Mouse (Mus musculus) left cerebral cortex, adult 2 months (tissue): ENCODE results near the gene A730049H05Rik. TPM values are rescaled to one million over a fixed set of nuclear protein-coding genes. Genes with fewer than 3 reads are reported as not detected.

Experiments used
- DNase-seq, 2 experiments: peaks; one replicate each; pipeline ENCODE4 v3.0.0; 2021 to 2022; ENCODE audit warnings: low spot score in 2 of 2, mixed read lengths in 1 of 2; ENCODE audit errors: extremely low spot score in 1 of 2
- H3K27ac ChIP-seq: fragments of 200-600 bp; 2 replicates; pipeline ENCODE4 v1.8.1; 2022
- H3K4me3 ChIP-seq: fragments of 200-600 bp; 2 replicates; pipeline ENCODE4 v1.8.1; 2022
- CTCF ChIP-seq: fragments of 200-600 bp; IDR thresholded peaks from 2 replicates; pipeline ENCODE4 v1.8.1; 2022; ENCODE audit warnings: antibody characterized with exemption, mild to moderate bottlenecking, moderate library complexity
- intact Hi-C: fragments of 180-260 bp; cut with DNase I; formaldehyde crosslinking; loops from one replicate; pipeline ENCODE4 v1.15.1; 2025
- total RNA-seq, 2 experiments: library from RNA; stranded (reverse); gene quantifications; 2 replicates each; pipeline ENCODE4 v1.2.3; 2021

Gene A730049H05Rik
- total RNA-seq, 2 experiments from 2014 or later: 0.14 to 0.16 TPM

GRCm38 (mm10) chr6:92869582-92870219, 53.4 kb downstream of the A730049H05Rik start:
- Histone ChIP-seq H3K27ac (peak overlapping the region; percentile 64), H3K4me3 (no peak overlapping the region)
- intact Hi-C loops: no loop called here
- no peak for DNase-seq
- no peak for TF ChIP-seq CTCF

GRCm38 (mm10) chr6:92871813-92872212, 55.5 kb downstream of the A730049H05Rik start:
- intact Hi-C loops: no loop called here
- no peak for TF ChIP-seq CTCF

GRCm38 (mm10) chr6:92872766-92873165, 56.5 kb downstream of the A730049H05Rik start:
- intact Hi-C loops: no loop called here
- no peak for TF ChIP-seq CTCF

More at GRCm38 (mm10) chr6:92871813-92872212, 55.5 kb downstream of the A730049H05Rik start:
- H3K27ac ChIP-seq: no peak overlapping the region
- no peak overlapping the region for H3K4me3 ChIP-seq
- DNase-seq: no peak

DNA sequence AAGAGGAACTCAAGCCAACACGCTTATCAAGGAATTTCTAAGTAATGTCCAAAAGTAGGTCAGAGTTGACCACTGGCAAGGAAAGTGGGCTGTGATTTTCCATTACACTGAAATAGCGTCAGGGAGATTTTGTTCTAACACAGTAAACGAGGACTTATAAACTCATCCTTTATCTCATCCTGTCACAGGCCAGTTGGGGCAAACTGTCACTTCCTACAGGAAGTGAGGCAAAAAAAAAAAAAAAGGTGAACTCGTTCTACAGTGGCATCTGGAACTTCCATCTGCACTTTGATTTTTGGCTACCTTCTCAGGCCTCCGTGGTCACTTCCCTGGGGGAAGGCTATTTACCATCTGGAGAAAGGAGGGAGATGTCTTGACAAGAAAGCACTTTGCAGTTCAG, 58.6 kb downstream of the A730049H05Rik start:
- Histone ChIP-seq H3K27ac (no peak overlapping the region), H3K4me3 (no peak overlapping the region)
- DNase-seq: no peak
- intact Hi-C loops: no loop called here
- TF ChIP-seq CTCF: no peak

More at GRCm38 (mm10) chr6:92872766-92873165, 56.5 kb downstream of the A730049H05Rik start:
- H3K4me3 ChIP-seq: no peak overlapping the region
- DNase-seq: no peak
- H3K27ac ChIP-seq: no peak overlapping the region

- TF ChIP-seq CTCF: no peak
- Histone ChIP-seq H3K27ac (no peak overlapping the region), H3K4me3 (no peak overlapping the region)
- intact Hi-C loops: no loop called here
- DNase-seq: no peak
Observed at GRCm38 (mm10) chr6:92875340-92875739, 59.1 kb downstream of the A730049H05Rik start.

DNA sequence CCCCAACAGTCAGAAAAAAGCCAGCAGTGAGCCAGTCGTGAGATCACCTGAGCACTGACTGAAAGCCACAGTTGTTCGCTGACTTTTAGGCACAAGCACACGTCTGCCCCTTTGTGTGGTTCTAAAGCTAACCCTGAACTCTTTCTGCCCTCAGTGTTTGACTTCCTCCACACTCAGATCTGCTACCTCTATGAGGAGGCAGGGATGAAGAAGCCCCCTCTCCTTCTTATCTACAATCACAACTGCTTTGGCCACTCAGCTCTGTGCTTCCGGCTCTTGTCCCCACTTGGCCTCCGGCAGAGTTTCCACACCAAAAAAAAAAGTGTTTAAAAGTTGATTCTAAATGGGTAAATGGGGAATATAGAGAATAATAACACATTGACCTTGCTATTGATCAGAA, 59.8 kb downstream of the A730049H05Rik start:
- no peak overlapping the region for H3K27ac ChIP-seq
- DNase-seq: no peak
- intact Hi-C loops: no loop called here
- H3K4me3 ChIP-seq: no peak overlapping the region
- no peak for TF ChIP-seq CTCF

DNA sequence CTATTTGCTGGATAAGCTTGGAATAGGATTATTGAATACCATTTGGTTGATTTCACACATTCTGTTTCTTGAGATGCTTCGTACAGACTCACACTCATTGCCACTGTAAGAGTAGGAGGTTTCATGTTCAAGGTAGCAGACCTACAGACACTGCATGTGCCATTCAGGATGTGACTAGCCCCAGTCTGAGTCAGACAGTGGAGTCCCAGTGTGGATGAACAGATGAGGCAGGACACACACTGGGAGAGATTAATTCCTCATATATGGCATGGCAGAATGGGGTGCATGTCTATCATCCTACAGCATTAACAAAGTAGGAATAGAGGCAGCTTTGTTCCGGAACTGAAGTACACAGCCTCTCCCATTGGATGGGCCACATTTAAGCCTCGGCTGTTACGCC, 61.0 kb downstream of the A730049H05Rik start:
- Histone ChIP-seq H3K4me3 (no peak overlapping the region), H3K27ac (no peak overlapping the region)
- TF ChIP-seq CTCF: no peak
- DNase-seq: no peak
- intact Hi-C loops: no loop called here

GRCm38 (mm10) chr6:92878771-92879170, 62.5 kb downstream of the A730049H05Rik start:
- H3K27ac ChIP-seq: no peak overlapping the region
- intact Hi-C loops: no loop called here
- no peak overlapping the region for H3K4me3 ChIP-seq
- DNase-seq: no peak
- TF ChIP-seq CTCF: no peak

GRCm38 (mm10) chr6:92879700-92880265, 63.5 kb downstream of the A730049H05Rik start:
- no peak for DNase-seq
- no peak for TF ChIP-seq CTCF
- Histone ChIP-seq H3K27ac (no peak overlapping the region), H3K4me3 (no peak overlapping the region)
- intact Hi-C loops: no loop called here

- no peak overlapping the region for H3K27ac ChIP-seq
- no peak overlapping the region for H3K4me3 ChIP-seq
- no peak for DNase-seq
- intact Hi-C loops: no loop called here
- TF ChIP-seq CTCF: no peak
Observed at GRCm38 (mm10) chr6:92882446-92882845, 66.2 kb downstream of the A730049H05Rik start.

DNA sequence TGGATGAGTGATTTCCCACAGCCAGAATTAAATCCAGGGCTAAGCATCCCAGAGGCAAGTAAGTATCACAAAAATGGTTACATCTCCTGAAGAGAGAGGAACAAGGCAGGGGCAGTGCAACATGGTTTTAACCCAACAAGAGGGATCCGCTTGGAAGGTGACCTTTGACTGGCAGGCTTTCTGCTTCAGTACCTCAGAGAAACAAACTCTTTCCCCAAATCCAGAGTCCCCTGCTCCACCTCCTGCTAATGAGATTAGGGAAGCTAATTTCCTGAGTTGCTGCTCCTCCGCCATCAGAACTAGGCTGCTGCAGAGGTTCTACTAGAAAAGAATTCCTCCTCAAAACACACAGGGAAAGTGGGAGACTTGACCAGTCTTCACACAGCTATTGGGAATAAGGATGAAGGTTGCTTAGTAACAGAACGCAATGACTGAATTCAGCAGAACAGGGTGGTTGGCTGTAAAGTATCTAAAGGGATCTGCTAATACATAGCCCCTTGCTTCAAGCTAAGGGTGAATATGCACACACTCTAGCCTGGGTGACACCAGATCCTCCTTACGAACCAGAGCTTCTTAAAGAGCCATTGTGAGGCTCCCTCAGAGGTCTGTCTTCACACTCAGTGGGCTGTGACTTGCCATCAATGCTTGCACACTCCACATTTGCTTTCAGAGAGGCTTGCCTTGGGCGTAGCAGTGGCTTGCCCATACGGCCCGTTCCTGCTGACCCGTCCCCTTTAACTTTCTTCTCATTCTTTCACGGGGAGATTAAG, 67.0 kb downstream of the A730049H05Rik start:
- no peak for TF ChIP-seq CTCF
- intact Hi-C loops: no loop called here
- no peak overlapping the region for H3K27ac ChIP-seq
- DNase-seq: no peak
- H3K4me3 ChIP-seq: no peak overlapping the region

GRCm38 (mm10) chr6:92891535-92891934, 75.3 kb downstream of the A730049H05Rik start:
- H3K4me3 ChIP-seq: no peak overlapping the region
- no peak for DNase-seq
- no peak for TF ChIP-seq CTCF
- intact Hi-C loops: no loop called here
- no peak overlapping the region for H3K27ac ChIP-seq

Other genes starting within 250 kb of the A730049H05Rik start
- 100 to 1,000 TPM; 163 to 182 TPM for gene Prickle2, start 110.3 kb upstream of the A730049H05Rik start, total RNA-seq
- gene Gm15737, start 52.9 kb downstream of the A730049H05Rik start, total RNA-seq: not detected
- gene Adamts9, start 127.0 kb downstream of the A730049H05Rik start, total RNA-seq: 1 to 10 TPM; 2.8 to 3.9 TPM